Mouse (Mus musculus): ENCODE data around the gene Ccdc96. TPM values are rescaled to one million over a fixed set of nuclear protein-coding genes. Genes with fewer than 3 reads are reported as not detected.

The Ccdc96 gene
- polyA plus RNA-seq, 1 experiment from 2014 or later = 4.3 TPM

- CTCF ChIA-PET = no interaction called here
- DNase-seq (ENCODE audit: low read depth, low spot score) (no peak), ATAC-seq (no peak)
- POLR2A ChIA-PET = no interaction called here
- H3K27me3 ChIP-seq = no peaks in the 10 kb centered on the region
- no peak for TF ChIP-seq CTCF (IDR thresholded peaks at IDR 0.05)
- in situ Hi-C loops (cut with MboI; ENCODE audit: low pct_unique_long_range_greater_than_20kb) = no loop called here
These were observed 35.4 kb downstream of the Ccdc96 start for GRCm38 (mm10) chr5:36519751-36520150.

DNA sequence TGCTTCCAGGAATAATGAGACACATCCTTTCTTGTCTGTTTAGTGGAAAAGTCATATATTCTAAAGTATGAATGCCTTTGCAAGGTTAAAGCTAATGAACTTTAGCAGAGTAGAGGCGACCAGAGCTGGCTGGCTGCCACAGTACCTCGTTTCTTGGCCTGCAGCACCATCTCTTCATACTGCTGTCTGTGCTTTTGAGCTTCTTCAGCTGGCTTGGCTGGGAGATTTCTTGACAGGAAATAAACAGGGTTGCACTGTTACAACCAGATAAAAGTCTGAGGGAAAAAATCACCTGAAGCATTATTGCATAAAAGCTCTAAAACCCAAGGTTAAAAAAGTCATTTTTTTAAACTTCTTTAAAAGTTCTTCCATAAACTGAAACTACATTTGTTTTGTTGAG is 38.4 kb downstream of the Ccdc96 start:
- no peak for ATAC-seq
- no peaks in the 10 kb centered on the region for H3K27me3 ChIP-seq
- ChIA-PET POLR2A (interaction anchor here (1.2 kb wide), 1 partner anchor 59 kb away, joined by 5 read pairs; no protein-coding TSS in a partner anchor), CTCF (interaction anchor here (0.9 to 1.6 kb wide), 11 partner anchors 13 to 217 kb away, joined by 3 to 5 read pairs (median 4); no protein-coding TSS in a partner anchor)
- no peak for TF ChIP-seq CTCF (IDR thresholded peaks at IDR 0.05)
- no peak for DNase-seq (ENCODE audit: low read depth, low spot score)
- in situ Hi-C loops (cut with MboI; ENCODE audit: low pct_unique_long_range_greater_than_20kb) = no loop called here

- DNase-seq (ENCODE audit: low read depth, low spot score) = peak; percentile 77
- in situ Hi-C loops (cut with MboI; ENCODE audit: low pct_unique_long_range_greater_than_20kb) = no loop called here
- ChIA-PET POLR2A (interaction anchor here (1.2 kb wide), 1 partner anchor 59 kb away, joined by 5 read pairs; no protein-coding TSS in a partner anchor), CTCF (interaction anchor here (0.8 to 1.6 kb wide), 11 partner anchors 13 to 216 kb away, joined by 3 to 5 read pairs (median 3); no protein-coding TSS in a partner anchor)
- peak; percentile 58 for ATAC-seq
- H3K27me3 ChIP-seq = no peaks in the 10 kb centered on the region
- no peak for TF ChIP-seq CTCF (IDR thresholded peaks at IDR 0.05)
These were observed 38.9 kb downstream of the Ccdc96 start for GRCm38 (mm10) chr5:36523219-36523703.

DNA sequence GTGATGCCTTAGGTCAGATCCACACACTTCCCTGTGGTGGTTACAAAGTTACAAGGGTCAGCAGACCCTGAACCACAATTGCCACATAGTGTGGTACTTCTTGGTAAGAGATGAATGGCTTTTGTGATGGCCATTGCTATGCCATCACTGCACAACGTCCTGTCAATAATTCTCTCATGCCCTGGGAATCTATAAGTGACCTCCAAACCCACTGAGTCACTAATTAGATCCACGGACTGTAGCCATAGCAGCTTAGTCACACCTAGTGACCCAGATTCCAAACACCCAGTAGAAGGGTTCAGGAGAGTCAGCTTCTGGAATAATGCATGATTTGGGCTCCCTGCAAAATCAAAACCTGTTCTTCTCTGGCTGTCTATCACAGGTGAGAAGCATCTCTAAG is 40.8 kb downstream of the Ccdc96 start:
- no peak for TF ChIP-seq CTCF (IDR thresholded peaks at IDR 0.05)
- no peaks in the 10 kb centered on the region for H3K27me3 ChIP-seq
- ChIA-PET POLR2A (interaction anchor here (0.5 kb wide), 1 partner anchor 86 kb away, joined by 4 read pairs; no protein-coding TSS in a partner anchor), CTCF (interaction anchor here (0.9 to 1.4 kb wide), 5 partner anchors 9 to 215 kb away, joined by 3 to 4 read pairs (median 3); no protein-coding TSS in a partner anchor)
- no peak for ATAC-seq
- peak; percentile 49 for DNase-seq (ENCODE audit: low read depth, low spot score)
- in situ Hi-C loops (cut with MboI; ENCODE audit: low pct_unique_long_range_greater_than_20kb) = loop anchor here (5.0 kb wide), 1 partner anchor 57 kb away; no protein-coding TSS in a partner anchor

DNA sequence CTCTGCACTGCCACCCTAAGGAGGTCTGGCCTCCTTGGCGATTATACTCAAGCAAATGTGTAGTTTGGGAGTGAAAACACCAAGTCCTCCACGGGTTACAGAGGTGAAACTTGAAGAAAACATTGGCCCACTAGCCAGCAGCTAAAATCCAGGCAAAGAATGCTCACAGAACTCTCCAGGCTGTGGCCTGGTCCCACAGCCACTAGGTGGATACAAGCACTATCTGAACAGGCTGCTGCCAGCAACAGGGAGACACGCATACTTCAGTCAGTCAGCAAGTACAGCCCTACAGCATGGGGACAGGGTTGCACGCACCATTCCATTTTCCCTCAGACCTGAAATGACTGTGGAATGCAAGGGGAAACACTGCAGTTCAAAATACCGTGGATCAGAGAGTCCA is 41.9 kb downstream of the Ccdc96 start:
- no peaks in the 10 kb centered on the region for H3K27me3 ChIP-seq
- DNase-seq (ENCODE audit: low read depth, low spot score) (no peak), ATAC-seq (no peak)
- in situ Hi-C loops (cut with MboI; ENCODE audit: low pct_unique_long_range_greater_than_20kb) = loop anchor here (5.0 kb wide), 1 partner anchor 56 kb away; no protein-coding TSS in a partner anchor
- POLR2A ChIA-PET = no interaction called here
- no peak for TF ChIP-seq CTCF (IDR thresholded peaks at IDR 0.05)
- CTCF ChIA-PET = no interaction called here

DNA sequence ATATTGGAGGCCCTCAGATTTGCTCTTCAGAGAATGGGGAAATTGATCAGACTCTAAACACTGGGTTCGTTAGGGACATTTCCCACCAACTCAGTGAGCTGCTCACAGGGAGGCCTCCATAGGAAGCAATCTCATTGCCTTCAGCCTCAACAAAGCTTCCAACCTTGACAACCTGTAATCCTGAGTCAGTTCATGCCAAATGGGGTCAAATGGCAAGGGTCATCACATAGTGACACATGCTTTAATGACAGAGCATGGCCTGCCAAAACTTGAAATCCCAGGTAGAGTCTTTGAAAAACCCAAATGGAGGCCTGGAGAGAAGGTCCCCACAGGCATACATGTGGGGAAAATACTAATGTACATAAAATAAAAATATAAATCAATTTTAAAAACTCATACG is 42.5 kb downstream of the Ccdc96 start:
- ATAC-seq = no peak
- no peaks in the 10 kb centered on the region for H3K27me3 ChIP-seq
- ChIA-PET CTCF (no interaction called here), POLR2A (no interaction called here)
- no peak for DNase-seq (ENCODE audit: low read depth, low spot score)
- no peak for TF ChIP-seq CTCF (IDR thresholded peaks at IDR 0.05)
- in situ Hi-C loops (cut with MboI; ENCODE audit: low pct_unique_long_range_greater_than_20kb) = loop anchor here (5.0 kb wide), 1 partner anchor 55 kb away; no protein-coding TSS in a partner anchor

GRCm38 (mm10) chr5:36529698-36530097 is 45.3 kb downstream of the Ccdc96 start:
- TF ChIP-seq CTCF (IDR thresholded peaks at IDR 0.05) = no peak
- in situ Hi-C loops (cut with MboI; ENCODE audit: low pct_unique_long_range_greater_than_20kb) = loop anchor here (5.0 kb wide), 2 partner anchors 53 to 213 kb away; no protein-coding TSS in a partner anchor
- no peaks in the 10 kb centered on the region for H3K27me3 ChIP-seq
- ChIA-PET POLR2A (interaction anchor here (1.6 kb wide), 1 partner anchor 52 kb away, joined by 3 read pairs; no protein-coding TSS in a partner anchor), CTCF (interaction anchor here (1.0 to 1.8 kb wide), 6 partner anchors 11 to 218 kb away, joined by 3 to 7 read pairs (median 4); no protein-coding TSS in a partner anchor)
- ATAC-seq = no peak
- no peak for DNase-seq (ENCODE audit: low read depth, low spot score)

GRCm38 (mm10) chr5:36530129-36530751 is 45.9 kb downstream of the Ccdc96 start:
- DNase-seq (ENCODE audit: low read depth, low spot score) (peak; percentile 79), ATAC-seq (peak; percentile 86)
- in situ Hi-C loops (cut with MboI; ENCODE audit: low pct_unique_long_range_greater_than_20kb) = loop anchor here (5.0 kb wide), 1 partner anchor 212 kb away; no protein-coding TSS in a partner anchor
- ChIA-PET CTCF (interaction anchor here (0.7 to 1.8 kb wide), 7 partner anchors 10 to 217 kb away, joined by 3 to 7 read pairs (median 4); no protein-coding TSS in a partner anchor), POLR2A (interaction anchor here (1.6 kb wide), 1 partner anchor 52 kb away, joined by 3 read pairs; no protein-coding TSS in a partner anchor)
- TF ChIP-seq CTCF (IDR thresholded peaks at IDR 0.05) = no peak
- no peaks in the 10 kb centered on the region for H3K27me3 ChIP-seq

DNA sequence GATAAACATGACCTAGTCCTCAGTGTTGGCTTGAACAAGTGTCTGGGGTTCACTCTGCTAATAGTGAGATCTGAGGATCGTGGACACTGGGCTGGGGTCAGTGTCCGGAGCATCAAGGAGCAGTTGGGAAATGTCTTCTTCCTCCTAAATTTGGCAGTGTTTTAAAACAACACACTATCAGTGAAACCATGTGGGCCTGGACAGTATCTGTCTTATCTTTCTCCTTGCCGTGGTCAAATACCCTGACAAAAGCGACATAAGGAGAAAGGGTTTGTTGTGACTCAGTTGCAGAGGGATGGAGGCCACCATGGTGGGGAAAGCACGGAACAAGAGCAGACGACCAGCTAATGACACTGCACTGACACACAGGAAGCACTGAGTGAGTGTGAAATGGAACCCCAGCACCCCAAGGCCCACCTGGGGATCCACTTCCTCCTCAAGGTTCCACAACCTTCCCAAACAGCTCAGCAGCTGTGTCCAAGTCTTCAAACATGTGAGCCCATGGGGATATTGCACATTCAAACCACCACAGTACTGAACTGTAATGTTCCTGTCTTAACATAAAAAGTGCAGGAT is 50.2 kb downstream of the Ccdc96 start:
- no peak for ATAC-seq
- no peak for TF ChIP-seq CTCF (IDR thresholded peaks at IDR 0.05)

DNA sequence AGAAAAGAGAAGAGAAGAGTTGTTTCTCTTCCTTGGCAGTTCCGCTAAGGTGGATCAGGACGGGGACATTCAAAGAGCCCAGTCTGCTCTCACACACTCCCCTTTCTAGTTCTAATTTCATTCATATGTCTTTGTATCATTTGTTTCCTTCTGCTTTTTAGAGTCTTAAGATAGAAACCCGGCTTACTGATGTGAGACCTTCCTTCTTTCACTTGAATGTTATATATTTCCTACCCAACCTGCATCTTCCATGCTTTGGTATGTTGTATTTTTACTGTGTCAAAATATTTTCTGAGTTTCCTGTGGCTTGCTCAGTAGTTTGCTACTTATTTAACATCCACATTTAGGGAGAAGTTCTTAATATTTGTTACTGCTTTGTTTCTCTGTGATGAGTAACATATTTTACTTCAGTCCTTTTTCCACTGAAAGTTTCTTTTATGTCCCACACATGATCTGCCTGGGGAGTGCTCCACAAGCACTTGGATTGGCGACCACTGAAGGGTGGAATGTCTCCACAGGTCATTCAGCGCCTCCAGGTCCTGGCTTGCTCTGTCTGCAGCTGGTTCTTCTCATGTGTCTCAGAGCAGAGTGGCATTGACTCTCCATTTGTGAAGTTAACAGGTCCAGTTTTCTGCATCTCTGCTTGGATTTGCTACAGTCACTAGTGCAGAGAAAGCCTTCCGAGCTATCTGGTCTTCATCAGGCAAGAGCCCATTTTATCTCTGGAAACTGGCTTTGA is 51.2 kb downstream of the Ccdc96 start:
- ATAC-seq (no peak), DNase-seq (ENCODE audit: low read depth, low spot score) (no peak)
- ChIA-PET POLR2A (interaction anchor here (0.7 kb wide), 1 partner anchor 35 kb away, joined by 5 read pairs; no protein-coding TSS in a partner anchor), CTCF (no interaction called here)
- H3K27me3 ChIP-seq = no peaks in the 10 kb centered on the region
- in situ Hi-C loops (cut with MboI; ENCODE audit: low pct_unique_long_range_greater_than_20kb) = no loop called here
- TF ChIP-seq CTCF (IDR thresholded peaks at IDR 0.05) = no peak

More for the DNA sequence above, 50.2 kb downstream of the Ccdc96 start:
- ChIA-PET POLR2A (no interaction called here), CTCF (no interaction called here)
- DNase-seq (ENCODE audit: low read depth, low spot score) = no peak
- in situ Hi-C loops (cut with MboI; ENCODE audit: low pct_unique_long_range_greater_than_20kb) = loop anchor here (5.0 kb wide), 1 partner anchor 208 kb away; no protein-coding TSS in a partner anchor
- H3K27me3 ChIP-seq = no peaks in the 10 kb centered on the region

Data from Patski (cell line).